Mouse (Mus musculus) 3134 (cell line): Measurements from ENCODE around the gene Rcan2.
"Not testable (repeated sequence)": the region's sequence is repeated elsewhere in the genome, so short reads cannot be mapped to it uniquely, and the experiment has no call there.

Experiments used
- DNase-seq: peaks from one replicate; pipeline ENCODE4 v3.0.0-alpha.2; 2011; ENCODE audit warnings: low spot score; ENCODE audit not compliant: insufficient read length; ENCODE audit errors: extremely low read depth

The Rcan2 gene

DNA sequence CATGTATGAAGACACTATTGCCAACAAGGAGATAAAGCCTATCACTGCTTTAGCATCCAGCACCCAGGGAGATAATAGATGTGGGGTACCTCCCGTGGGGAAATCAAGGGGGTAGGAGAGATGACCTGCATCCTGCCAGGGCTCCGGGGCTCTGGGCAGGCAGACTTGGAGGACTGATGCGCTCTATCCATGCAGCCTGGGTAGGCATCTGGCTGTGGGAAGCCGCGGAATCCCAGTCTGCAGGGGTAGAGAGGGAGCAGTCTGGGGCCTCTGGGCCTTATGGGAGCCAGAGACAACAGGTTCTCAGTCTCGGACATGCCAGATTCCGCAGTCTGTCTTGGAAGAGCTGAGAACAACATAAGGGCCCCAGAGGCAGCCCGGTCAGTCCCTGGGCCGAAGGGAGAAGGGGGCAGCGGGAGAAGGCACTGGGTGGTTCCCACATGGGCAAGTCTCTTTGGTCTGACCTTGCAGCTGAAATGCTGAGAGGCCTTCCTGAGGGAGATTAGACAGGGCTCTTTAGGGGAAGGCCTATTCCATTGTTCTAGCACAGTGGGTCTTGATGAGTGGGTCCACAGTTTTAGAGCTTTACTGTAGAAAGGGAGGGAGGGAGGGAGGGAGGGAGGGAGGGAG lies 23.7 kb downstream of the Rcan2 start:
- DNase-seq, result no peak

DNA sequence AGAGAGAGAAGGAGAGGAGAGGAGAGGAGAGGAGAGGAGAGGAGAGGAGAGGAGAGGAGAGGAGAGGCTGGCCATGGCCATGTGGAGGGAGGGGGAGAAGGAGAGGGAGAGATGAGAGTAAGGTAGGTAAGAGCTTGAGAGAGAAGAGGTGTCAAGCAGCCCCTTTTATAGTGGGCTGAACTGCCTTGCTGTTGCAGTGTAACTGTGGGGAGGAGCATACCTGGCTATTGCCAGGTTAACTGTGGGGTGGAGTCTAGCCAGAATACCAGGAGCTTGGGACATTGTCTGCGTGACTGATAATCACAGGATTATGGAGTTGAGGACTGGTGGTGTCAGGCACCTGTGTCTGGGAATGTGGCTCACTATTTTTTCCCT lies 24.2 kb downstream of the Rcan2 start:
- not testable (repeated sequence) for DNase-seq

DNA sequence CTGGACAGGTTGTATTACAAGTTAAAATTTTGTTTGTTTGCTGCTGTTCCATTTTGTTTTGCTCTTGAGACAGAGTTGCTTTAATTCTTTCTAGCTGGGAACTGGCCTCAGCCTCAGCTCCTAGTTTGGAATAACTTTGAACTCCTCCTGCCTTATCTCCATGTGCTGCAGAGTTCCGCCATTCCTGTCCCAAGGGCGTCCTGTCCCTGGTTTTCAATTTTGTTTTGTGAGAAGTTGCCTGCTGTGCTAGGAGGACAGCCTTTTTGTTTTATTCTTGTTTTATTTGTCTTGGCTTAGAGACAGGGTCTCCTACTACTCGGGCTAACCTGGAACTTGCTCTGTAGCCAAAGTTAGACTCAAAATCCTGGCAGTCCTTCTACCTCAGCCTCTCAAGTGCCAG lies 26.1 kb downstream of the Rcan2 start:
- DNase-seq, result no peak

DNA sequence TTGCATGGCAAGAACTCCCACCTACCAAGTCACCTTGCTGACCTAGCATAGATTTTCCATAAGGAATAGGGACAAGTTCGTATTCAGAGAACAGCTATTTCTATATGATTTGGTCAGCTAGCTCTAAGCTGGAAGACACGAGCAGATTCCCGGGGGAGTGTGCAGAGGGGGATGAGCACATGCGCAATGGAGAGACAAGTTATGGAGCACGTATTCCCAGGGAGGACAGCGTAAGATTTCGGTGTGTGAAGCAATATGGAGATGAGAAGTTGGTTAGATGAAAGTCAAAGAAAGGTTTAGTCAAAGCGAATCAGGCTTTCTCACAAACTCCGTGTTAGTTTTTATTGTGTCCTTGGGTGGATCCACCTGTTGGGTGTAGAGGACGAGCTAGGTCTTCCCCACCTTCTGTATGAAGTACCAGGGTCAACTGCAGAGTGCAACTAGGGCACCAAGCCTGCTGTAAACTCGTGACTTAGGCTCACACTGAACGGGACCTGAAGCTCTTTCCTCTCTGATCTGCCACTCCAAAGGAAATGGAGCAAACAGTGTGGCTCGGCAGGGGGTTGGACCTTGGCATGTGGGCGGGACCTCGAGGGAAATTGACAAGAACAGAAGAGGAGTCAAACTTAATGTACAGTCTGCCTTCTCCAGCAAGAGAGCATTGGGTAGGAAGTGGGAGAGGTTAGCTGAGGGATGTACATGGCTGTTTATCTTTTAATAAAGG lies 31.4 kb downstream of the Rcan2 start:
- no peak for DNase-seq

DNA sequence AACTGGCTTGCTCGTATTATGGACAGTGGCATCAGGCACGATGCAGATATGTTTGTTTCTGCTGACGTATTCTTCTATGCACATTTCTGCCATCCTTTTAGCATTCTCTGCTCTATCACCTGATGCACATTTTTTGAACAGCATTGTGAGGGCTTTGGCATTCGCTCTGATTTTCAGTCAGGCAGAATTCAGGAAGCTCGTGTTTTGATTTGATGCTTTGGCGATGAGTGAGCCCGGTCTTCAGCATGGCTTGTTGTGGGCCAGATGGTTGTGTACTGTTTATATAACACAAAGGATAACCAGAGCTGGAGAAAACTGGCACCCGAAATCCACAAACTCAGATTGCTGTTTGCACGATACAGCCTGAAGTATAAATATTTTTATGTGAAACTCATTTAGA lies 39.1 kb downstream of the Rcan2 start:
- DNase-seq, result no peak

DNA sequence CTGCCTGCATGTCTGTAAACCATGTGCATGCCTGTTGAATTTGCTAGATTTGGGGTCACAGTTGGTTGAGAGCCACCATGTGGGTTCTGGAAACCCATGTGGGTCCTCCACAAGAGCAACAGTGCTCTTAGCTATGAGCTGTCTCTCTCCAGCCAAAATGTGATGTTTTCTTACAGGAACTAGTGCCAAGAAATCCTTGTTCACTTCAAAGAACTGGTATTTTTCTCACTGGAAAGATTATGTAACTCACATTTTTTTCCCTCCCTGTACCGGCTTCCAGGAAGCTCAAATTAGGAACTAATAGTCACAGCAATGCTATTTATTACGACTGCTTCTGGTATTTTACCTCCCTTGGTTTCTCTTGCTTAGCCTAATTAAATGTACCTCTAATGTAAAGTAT lies 45.6 kb downstream of the Rcan2 start:
- DNase-seq, result peak; percentile 18

DNA sequence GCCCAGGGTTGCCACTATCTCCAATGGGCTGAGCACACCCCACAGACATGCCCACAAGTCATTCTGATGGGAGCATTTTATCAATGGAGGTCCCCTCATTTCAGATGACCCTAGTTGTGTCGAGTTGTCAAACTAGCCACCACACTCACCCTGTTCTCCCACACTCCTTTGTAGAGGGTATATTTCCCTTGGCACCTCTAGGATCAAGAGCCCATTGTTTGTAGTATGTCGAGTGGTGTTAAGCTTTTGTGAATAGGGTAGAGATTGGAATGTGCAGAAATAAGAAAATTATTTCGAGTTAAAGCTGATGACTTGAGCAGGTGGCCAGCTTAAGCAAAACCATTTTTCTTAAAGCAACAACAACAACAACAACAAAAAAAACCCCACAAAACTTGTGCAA lies 47.8 kb downstream of the Rcan2 start:
- no peak for DNase-seq

DNA sequence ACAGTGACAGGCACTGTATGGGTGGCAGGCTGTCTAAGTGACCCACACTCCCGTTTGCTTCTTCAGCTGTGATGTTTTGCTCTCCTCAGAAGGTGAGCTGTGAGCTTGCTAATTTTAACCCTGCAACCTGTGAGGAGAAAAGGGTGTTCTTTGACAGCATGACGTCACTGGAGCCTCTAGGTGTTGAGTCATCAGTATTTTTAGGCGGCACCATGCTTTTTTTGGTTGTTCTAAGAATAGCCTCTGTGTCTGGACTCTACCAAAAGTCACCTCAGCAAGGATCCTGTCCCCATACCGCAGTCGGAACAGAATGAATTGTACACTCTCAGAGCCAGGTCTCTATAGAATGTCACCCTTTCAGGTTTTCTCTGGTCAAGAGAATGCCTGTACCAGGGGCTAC lies 54.0 kb downstream of the Rcan2 start:
- peak; percentile 11 for DNase-seq

DNA sequence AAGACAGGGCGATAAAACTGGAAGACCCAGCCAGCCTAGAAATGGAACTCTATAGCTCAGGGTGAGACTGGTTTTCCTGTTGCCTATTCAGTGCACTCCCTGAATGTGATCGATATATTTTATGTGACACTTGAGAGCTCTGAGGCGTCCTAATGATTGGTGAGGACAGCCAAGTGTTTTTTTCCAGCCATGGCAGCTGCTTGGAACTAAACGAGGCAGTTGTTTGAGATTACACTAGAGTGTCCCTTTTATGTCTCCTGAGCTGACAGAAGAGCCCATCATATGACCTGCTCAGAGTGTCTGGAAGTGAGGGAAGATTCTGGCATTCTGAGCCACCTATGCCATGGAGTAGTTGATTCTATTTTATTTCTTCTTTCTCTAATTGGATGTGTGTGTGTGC lies 54.9 kb downstream of the Rcan2 start:
- no peak for DNase-seq

DNA sequence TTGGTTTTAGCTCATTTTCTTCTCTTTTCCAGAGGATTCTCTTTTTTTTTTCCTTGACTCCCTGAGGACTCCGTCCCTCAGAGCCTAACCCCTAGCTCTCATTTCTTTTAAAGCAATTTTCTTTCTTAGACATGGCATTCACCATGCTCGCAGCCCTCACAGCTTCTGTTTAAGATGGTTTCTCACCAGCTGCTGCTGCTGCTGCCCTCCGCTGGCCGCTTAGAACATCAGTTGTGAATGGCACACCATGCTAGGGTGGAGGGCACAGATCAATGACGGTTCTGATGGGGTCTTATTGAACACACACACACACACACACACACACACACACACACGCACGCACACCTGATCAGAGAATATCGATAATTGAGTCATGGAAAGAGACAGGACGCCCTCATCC lies 67.7 kb downstream of the Rcan2 start:
- no peak for DNase-seq

DNA sequence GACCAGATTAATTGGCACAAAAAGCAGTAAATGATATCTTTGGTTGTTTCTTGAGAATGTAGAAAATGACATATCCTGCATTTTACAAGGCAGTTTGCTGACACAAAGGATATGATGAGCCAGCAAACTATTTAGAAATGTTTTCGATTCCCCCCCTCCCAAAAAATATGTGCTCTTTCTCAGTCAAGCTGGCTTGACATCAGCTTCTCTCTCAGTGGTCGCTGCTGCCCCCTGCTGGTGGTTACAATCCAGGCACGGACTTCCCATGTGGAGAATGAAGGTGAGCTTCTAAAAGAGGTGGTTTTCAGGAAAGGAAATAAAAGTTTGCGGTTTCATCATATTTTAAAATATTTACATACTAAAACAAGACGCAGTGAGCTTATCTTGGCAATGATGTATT lies 68.5 kb downstream of the Rcan2 start:
- DNase-seq, result peak; percentile 42

DNA sequence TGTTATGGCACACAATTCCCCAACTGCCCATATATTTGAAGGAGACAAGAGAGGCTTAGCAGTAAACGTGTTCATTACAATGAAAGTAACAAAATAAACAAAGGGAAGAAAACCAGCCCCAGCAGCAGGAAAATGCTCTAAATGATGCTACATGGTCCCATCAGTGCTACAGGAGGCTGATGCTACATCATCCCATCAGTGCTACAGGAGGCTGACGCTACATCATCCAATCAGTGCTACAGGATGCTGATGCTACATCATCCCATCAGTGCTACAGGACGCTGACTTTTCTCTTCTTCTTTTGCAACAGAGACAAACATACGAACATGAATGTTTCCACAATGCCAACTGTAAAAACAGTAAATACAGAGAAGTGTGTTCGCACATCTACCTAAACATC lies 73.3 kb downstream of the Rcan2 start:
- DNase-seq, result no peak

DNA sequence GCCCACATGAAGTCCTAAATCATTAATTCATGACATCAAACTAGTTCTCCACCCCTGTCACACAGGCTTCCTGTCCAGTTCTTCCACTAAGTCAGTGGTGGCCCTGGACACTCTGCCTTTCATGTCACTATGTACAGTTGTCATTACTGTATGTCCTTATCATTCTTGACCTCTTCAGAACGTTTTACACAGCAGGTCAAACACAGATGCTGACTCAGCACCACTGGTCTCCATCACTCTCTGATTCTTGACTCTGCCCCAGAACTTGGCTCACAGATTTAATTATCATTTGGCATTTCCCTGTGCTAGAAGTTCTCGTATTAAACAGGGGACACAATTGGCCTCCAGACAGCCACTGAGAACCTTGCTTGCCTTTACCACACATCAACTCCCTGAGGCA lies 76.3 kb downstream of the Rcan2 start:
- DNase-seq, result no peak

DNA sequence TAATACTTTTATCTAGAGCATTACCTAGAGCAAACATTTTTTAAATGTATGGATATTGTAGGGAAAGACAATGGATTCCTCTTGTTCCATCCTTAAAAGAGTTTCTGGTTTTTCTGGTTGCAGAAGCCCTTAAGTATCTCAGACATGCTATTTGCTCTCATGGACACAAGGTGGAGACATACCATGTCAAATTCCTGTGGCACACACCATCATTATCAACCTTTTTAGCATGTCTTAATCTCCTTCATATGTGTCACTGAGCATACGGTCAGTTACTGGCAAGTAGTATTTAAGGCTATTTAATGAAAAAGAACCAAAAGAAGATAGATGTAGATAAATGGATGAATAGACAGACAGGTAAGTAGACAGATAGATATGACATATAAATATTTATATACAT lies 81.9 kb downstream of the Rcan2 start:
- peak; percentile 59 for DNase-seq

DNA sequence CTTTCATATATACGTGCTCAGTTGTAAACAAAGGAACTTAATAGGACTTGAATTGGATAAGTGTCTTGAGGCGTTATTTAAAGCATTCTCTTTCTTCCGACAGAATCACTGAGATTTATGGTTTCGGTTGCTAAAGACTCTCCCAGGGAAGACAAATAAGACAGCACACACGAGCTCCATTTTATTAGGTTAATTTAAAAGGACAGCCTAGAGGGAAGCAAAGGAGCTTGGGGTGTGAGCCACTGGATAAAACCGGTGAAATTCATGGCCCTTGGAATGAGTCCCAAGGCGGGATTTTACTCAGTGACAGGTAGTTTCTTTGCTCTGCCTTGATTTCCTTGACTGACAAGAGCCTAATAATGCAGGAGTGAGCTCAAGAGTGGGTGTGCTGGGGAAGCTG lies 85.1 kb downstream of the Rcan2 start:
- no peak for DNase-seq

DNA sequence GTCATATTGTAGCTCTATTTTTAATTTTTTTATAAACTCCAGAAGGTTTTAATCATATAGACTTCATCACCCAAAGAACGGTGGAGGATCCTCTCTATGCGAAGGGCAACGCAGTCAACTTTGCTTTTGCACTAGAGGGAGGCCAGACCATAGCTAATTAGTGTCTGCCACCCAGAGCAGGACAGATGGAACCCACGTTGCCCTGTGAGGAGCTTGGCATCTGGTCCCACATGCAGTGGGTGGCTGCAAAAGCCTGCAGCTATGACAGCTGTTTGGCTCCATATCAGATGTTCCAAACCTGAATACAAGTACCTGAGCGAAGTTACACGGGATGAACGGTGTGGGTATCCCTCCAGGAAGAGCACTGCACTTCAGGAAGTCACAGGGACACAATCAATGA lies 86.8 kb downstream of the Rcan2 start:
- no peak for DNase-seq

DNA sequence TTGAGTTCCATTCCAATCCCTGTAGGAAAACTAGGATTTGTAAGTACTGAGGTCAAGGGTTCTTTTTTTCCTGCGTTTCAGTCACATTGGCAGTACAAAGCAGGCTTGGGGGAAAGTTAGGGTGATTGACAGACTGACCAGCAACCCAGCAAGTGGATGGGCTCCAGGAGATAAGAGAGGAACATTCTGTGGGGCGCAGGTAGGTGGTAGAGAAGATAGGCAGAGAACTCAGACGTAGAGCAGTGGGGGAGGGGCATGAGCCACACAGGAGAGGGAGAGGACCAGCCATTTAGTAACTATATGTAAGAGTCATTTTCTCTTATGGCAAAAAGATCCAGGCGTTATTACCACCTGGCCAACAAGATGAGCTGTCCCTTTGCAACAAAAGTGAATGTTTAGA lies 96.2 kb downstream of the Rcan2 start:
- no peak for DNase-seq

DNA sequence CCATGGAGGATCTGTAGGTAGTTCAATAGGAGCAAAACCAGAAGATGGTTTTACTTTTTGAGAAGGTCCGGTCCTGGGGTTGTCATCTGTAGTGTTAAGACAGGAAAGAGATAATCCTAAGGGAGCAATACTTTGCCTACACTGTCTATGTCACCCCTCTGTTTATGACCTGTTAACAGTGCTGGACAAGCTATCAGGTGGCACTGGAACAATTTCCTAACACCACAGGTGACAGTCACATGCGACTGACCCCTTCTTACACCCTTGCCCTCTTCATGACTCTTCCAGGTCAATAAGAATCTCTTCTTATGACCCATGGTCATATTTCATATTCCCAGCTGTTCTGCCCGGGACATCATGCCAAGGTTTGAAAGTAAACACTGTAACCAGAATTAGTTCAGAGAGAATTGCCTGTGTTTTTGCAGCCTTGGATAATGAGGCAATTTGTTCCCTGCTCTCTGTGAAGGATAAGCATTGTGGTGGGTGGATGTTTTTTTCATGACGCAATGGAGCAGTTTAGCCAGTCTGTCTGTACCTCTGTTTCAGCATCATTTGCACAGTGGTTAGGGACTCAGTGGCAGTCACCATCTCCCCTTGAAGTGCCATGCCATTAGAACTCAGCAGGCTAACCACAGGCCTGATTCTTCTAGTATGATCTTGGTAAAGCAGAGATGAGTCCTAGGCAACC lies 98.4 kb downstream of the Rcan2 start:
- no peak for DNase-seq

DNA sequence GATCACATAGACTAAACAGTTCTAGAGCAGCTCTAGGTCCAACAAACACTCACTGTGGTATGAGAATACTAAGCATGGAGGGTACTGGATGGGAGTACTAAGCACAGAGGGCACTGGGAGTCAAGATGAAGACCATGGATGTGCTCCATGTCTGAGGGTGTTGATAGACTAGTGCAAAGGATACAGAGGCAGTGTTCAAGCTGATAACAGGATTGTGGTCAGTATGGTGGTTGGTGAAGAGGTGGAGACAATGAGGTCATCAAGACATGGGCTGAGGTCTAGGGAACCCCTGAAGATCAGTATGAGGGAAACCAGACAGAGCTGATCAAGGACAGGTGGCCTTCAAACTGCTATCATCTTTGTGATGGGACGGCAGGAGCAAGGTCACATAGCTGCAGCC lies 99.0 kb downstream of the Rcan2 start:
- DNase-seq, result no peak

DNA sequence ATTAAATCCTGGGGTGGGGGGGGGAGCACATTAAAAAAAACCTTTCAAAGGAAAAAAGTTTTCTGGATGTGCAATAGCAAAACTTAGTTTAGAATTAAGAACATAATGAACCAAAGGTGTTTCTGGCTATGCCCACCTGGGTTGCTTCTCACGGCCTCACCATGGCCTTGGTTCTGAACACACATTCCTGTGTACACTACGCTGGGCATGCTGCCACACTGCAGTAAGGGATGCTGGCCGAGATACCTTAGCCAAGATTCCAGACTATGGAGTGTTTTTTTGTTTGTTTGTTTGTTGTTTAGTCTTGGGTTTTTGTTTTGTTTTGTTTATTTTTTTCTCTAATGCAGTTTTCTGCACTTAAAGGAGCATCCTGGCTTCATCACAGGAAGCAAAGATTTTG lies 100.3 kb downstream of the Rcan2 start:
- no peak for DNase-seq

DNA sequence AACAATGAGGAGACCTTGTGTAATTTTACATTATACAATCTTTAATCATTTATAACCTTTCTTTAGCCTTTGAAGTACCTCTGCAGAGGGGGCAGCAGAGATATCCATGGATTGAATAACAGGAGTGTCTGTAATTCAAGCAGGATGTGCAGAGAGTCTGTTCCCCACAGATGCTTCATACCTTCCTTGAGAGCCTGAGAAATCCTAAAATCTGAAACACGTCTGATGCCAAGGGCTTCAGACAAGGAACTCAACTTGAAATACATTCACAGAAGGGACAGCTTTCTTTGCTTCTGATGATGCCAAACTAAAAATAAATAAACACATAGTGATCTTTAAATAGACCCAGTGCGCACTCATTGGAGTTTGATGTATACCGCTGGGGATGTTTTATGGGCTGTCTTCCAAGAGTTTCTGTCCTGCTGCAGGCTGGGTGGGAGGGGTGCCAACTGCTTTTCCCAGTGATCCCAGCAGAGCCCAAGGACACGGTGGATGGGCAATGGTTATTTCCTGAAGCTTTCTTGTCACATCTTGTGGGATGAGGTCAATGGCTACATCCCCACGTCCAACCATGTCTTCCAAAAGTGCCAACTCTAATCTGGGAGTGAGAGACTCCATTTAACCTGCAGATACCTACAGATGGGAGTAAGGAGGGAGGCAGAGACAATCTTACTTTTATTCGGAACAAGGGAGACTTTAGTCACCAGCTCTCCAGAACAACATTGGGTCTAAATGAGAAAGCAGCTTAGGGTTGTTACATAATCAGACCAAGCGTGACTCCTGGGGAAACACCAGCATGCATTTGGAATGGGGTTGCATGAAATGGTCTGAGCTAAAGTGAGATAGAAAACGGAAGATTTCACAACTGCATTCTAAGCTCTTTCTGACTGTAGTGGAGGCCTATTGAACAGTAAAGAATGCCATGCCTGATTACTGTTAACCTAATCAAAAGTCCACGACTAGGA lies 102.9 kb downstream of the Rcan2 start:
- peak; percentile 57 for DNase-seq
